Mouse (Mus musculus): ENCODE data around the gene Prss54.
A peak's percentile ranks its signal among the peaks of the same experiment; 100 is the strongest.
"Not testable (repeated sequence)": the region's sequence is repeated elsewhere in the genome, so short reads cannot be mapped to it uniquely, and the experiment has no call there.

Gene Prss54

DNA sequence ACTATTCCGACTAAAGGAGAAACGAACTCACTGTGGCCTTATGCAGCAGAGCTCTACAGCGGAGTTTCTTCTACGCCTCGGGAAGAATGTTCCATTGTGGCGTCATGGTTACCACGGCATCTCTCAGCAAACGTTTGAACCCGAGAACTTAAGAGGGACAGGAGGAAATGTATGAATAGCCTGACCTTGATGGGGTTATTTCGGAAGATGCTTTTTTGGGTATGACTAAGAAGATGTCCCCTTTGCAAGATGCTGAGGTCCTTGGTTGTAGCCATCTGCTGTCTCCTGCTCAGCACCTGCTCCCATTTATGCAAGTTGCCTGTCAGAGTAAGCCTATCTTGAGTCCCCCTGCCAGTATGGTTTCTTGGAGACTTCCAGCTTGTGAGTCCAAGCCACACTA, at the start of gene Prss54:
Gene Prss54, minus strand, starts transcription at position 101 of the 400 bp plus-strand sequence.
- no peak for DNase-seq (ENCODE audit: low spot score)

GRCm38 (mm10) chr8:95624833-95625232, 48.7 kb upstream of the Prss54 start:
- DNase-seq (ENCODE audit: low spot score), result no peak

- DNase-seq (ENCODE audit: low spot score), result no peak
These were observed 43.9 kb upstream of the Prss54 start for GRCm38 (mm10) chr8:95620046-95620445.

DNA sequence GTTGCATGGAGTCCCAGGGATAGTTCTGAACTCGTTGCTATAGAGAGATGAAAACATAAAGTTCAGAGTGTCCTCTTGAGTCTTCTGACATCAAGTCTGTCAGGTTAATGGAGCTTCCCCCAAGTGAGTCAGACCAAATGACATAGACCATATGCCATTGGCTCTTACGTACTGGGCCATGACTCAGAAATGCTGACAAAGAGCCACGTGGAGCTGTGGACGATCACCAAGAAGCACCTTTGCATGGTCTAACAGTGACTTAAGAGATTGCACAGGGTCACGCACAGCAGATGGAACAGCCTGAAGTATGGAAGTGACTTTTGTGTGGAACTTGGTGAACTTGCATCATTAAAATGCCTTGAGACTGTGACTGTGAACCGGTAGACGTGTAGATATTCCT, 40.2 kb upstream of the Prss54 start:
- DNase-seq (ENCODE audit: low spot score), result no peak

- no peak for DNase-seq (ENCODE audit: low spot score)
These were observed 35.6 kb upstream of the Prss54 start for GRCm38 (mm10) chr8:95611769-95612168.

- no peak for DNase-seq (ENCODE audit: low spot score)
These were observed 34.6 kb upstream of the Prss54 start for GRCm38 (mm10) chr8:95610749-95611148.

GRCm38 (mm10) chr8:95609406-95609805, 33.3 kb upstream of the Prss54 start:
- DNase-seq (ENCODE audit: low spot score), result no peak

DNA sequence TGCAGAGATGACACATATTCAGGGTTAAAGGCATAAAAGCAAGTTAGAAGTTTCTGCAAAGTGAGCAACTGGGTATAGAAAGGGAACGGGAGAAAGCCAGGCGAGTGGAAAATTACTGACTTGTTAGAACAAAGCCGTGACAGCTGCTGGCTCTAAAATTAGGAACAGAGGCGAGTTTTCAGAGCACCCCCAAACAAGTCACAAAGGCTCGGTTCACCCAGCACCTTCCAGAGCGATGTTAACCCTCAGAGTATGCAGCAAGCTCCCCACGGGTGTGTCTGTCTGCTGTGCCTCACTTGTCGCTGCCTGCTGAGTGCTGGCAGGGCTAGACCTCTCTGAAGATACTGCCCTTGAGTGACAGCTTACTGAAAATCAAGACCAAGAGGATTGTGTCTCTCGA, 31.1 kb upstream of the Prss54 start:
- no peak for DNase-seq (ENCODE audit: low spot score)

DNA sequence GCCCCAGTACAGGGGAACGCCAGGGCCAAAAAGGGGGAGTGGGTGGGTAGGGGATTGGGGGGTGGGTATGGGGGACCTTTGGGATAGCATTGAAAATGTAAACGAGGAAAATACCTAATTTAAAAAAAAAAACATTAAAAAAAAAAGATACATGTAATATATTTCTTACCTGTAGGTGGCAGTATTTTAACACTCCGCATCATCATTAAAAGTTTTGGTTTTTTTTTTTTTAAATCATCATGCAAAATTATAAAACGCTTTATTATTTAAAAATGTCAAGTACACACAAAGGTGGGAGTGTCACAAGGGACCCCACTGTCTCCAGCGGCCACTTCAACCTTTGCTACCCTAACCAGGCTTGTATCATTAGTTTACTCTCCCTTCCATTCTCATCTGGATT, 30.4 kb upstream of the Prss54 start:
- DNase-seq (ENCODE audit: low spot score), result not testable (repeated sequence)

GRCm38 (mm10) chr8:95602168-95602567, 26.0 kb upstream of the Prss54 start:
- DNase-seq (ENCODE audit: low spot score), result no peak

- DNase-seq (ENCODE audit: low spot score), result no peak
These were observed 25.2 kb upstream of the Prss54 start for GRCm38 (mm10) chr8:95601306-95601705.

DNA sequence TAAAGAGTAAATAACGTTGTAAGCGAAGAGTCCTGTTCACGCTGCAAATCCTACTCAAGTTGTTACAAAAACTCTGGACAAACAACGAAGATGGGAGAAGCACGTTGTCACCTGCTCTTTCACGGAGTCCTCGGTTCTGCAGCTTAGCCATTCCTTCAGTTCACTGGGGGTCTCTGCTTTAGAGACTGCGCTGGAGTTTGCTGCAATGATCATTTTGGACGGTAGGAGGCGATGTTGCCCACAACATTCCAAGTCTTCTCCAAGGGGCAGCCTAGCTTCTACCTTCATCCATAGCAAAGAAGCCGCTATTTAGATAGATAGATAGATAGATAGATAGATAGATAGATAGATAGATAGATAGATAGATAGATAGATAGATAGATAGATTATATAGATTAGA, 23.7 kb upstream of the Prss54 start:
- DNase-seq (ENCODE audit: low spot score), result peak; percentile 63

GRCm38 (mm10) chr8:95596841-95597241, 20.7 kb upstream of the Prss54 start:
- DNase-seq (ENCODE audit: low spot score), result no peak

GRCm38 (mm10) chr8:95595131-95595530, 19.0 kb upstream of the Prss54 start:
- no peak for DNase-seq (ENCODE audit: low spot score)

DNA sequence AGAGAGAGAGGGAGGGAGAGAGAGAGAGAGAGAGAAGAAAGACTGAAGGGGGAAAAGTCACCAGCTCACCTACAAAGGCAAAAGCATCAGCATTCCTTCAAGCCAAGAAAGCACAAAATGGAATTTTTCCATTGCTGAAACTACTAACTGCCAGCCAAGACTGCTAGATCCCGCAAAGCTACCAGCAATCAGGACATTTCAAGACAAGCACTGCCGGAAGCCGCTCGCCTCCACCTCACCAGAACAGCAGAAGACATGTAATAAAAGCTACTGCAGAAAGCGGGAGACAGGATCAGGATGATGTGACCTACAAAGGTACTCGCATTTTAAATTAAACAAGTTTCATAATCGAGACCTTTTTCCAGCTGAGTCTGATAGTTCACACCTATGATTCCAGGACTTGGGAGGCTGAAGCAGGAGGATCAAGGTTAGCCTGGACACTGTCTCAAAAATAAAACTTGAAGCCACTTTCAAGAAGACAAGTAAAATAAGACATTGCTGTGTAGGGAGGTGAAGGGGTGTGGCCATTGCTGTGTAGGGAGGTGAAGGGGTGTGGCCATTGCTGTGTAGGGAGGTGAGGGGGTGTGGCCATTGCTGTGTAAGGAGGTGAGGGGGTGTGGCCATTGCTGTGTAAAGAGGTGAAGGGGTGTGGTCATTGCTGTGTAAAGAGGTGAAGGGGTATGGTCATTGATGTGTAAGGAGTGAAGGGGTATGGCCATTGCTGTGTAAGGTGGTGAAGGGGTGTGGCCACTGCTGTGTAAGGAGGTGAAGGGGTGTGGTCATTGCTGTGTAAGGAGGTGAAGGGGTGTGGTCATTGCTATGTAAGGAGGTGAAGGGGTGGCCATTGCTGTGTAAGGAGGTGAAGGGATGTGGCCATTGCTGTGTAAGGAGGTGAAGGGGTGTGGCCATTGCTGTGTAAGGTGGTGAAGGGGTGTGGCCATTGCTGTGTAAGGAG, 17.6 kb upstream of the Prss54 start:
- no peak for DNase-seq (ENCODE audit: low spot score)

DNA sequence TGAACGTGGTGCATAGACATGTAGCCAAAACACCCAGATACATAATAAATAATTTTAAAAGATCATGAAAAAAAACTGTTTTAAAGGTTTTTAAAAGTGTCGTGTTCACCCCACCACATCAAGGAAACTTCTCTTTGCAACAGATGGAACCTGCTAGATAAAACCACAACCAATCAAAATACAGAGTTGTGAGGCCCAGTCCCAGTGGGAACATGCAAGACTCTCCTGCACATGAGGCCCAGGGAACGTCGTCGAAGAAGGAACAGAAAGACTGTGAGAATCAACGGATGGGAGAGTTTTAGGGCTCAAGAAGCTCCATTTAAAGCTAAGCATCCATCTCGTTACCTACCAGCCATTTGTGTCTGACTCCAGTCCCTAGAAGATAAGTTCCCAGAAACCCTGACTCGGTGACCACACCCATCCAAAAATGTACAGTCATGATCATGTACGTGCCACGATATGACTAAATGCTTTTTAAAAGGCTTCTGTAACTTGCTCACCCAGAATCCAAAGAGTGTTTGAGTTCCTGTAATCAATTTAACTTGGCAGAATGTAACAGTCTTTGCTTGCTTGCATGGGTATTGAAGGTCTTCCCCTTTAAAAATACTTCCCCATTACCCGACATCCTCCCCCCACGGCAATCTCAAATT, 16.1 kb upstream of the Prss54 start:
- no peak for DNase-seq (ENCODE audit: low spot score)

- DNase-seq (ENCODE audit: low spot score), result no peak
These were observed 14.4 kb upstream of the Prss54 start for GRCm38 (mm10) chr8:95590539-95590938.

DNA sequence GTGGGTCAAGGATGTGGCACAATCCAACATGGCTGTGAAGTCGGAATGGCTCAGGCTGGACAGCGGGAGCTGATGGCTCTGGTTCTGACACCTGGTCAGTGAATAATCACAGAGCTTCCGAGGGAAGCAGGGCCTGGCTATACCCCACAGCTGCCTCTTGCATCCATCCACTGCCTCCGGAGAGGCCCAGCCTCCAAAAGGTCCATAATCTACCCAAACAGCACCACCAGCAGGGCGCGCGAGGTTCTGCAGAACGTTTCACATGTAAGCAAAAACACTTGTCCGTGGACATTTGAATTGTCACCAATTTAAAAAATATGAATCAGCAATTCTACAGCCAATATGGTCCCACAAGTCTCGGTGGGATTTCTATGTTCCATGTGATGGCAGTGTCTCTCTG, 13.1 kb upstream of the Prss54 start:
- DNase-seq (ENCODE audit: low spot score), result no peak

GRCm38 (mm10) chr8:95587339-95587738, 11.2 kb upstream of the Prss54 start:
- DNase-seq (ENCODE audit: low spot score), result no peak

DNA sequence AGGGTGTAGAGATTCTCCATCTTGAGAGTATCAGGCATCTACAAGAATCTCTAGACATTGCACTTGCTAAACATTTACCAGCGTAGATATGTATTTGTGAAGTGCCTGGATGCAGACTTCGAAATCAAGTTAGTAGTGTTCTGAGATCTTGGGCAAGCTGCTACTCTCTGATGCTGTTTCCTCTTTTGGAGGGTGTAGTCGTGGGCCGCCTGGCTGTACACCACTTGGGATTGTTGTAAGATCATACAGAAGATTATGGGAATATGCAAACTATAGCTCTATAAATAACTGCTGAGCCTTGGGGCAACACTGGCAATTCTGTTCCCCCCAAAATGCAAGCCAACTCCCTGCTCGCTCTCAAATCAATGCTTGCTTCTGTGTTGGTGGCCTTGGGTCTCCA, 3.0 kb downstream of the Prss54 start:
- DNase-seq (ENCODE audit: low spot score), result no peak

DNA sequence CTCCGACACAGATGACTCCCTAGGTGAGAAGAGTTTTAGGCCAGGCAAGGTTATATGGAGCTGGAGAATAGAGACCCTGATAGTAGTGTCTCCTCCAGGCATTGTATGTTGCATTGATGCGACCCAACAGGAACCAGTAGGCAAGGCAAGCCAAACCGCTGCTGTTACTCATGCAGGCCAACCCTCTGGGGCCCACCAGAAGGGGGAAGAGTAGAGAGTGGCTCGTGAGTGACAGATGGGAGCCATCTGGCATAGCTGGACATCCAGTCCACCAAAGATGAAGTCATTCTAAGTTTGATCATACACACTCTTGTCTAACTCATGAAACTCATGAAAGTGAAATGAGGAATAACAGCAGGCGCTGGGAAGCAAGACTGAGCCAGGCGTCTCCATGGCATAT, 9.3 kb downstream of the Prss54 start:
- DNase-seq (ENCODE audit: low spot score), result no peak

DNA sequence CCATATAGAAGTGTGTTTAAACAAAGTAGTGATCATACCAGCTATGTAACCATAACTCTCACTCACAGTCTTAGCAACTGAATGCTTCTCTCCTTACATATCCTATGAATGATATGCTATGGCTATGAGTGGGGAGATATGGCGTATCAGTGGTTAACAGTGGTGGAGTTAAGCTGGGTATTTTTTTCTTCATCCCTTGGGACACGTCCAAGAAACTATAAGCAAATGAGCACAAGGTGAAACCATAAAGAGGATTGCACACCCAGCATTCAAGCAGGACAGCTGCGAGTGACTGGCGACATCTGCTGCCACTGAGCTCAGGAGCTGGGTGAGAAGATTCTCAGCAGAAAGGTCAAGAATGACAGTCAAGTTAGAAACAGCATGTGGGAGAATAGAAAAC, 9.9 kb downstream of the Prss54 start:
- no peak for DNase-seq (ENCODE audit: low spot score)

- DNase-seq (ENCODE audit: low spot score), result no peak
These were observed 20.2 kb downstream of the Prss54 start for GRCm38 (mm10) chr8:95555963-95556362.
